Mouse (Mus musculus): ENCODE results near the gene Cadm1.

The Cadm1 gene

DNA sequence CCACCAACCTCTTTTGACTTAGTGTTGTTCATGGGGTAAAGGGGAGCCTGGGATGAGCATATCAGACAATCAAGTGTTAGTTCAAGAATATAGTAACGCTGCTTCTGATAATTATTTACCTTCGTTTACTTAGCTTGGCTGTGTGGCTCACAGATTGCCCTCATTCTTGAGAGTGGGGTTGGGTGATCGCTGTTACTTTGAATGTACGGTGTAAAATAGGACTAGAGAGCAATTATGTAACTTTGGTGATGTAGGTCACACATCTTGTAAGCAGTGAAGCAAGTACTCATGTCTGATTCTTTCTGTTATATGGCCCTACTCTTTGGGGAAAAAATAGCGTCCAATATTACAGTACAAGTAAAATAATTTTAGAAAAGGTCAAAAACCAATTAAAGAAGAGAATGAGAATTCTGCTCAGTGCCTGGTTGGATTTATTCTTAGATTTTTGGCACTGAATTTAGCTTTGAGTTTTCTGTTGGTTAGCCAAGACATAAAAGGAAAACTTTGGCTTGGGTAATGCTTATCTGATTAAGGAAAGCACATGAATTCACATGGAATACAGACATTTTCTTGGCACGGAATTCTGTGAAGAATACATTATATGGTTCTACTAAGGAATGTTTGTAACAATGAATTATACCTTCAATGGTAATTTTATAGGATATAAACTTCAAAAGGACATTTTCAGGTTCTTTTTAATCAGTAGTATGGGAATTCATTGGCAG lies 129.6 kb downstream of the Cadm1 start:
- no peak for TF ChIP-seq GATA4 (IDR thresholded peaks at IDR 0.05; ENCODE audit: insufficient replicate concordance, low read length)

GRCm38 (mm10) chr9:47661611-47662010 lies 131.6 kb downstream of the Cadm1 start:
- TF ChIP-seq GATA4 (IDR thresholded peaks at IDR 0.05; ENCODE audit: insufficient replicate concordance, low read length): no peak

- no peak for TF ChIP-seq GATA4 (IDR thresholded peaks at IDR 0.05; ENCODE audit: insufficient replicate concordance, low read length)
Measured at GRCm38 (mm10) chr9:47669206-47669605, 139.2 kb downstream of the Cadm1 start.

DNA sequence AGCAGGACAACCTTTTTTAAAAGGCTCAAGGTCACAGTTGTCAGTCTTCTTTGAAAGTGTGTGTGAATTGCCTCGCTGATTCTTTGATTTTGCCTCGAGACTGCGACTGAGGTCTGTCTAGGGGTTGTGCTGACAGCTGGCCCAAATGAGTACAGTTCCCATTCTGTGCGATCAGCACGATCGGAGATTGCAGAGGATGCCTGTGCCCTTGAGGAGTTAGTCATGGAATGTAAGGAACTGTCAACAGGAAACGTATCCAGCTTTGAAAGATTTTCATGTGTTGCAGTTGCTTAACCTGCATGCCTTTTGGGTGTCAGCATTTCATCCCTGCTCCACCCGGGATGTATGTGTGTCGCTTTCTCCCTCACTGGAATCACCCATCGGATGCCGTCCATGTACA lies 141.6 kb downstream of the Cadm1 start:
- no peak for TF ChIP-seq GATA4 (IDR thresholded peaks at IDR 0.05; ENCODE audit: insufficient replicate concordance, low read length)

DNA sequence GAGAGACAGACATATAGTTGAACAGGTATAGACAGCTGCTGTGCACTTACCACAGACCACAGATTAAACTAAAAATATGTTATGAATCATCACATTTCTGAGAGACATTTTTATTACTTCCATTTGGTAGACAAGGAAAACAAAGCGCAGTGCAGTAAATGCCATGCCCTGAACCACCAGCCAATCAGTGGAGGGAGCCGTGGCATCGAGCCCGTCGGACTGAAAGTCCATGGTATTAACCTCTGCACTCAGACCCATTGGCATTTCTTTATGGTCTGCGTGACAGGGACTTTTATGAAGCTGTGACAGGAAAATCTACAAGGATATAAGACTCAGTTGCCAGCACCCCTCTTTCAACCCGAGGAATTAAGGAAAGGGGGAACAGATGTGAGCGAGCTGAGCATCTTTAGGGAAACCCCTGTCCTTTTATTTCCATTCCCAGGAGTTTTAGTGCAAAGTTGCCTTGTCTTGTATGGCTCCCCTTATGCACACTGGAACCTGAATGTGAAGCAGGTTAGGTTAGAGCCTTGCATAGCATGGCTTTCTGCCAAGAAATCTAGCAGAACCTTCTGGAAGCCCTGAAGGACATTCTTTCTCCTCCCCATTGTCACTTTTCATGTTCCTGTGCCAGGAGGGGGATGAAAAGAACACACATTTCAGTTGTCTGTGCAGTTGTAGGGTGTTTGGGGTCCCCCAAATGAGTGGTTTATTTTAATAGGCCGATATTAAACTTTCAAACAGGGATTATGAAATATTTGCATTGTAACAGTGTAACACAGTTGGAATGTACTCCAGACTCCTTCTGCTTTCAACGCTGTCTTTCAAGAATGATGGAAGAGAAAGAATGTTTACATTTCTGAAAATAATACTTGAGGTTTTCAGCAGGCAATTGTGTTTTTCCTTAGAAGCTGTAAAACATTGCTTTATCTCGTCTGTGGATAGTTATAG lies 145.1 kb downstream of the Cadm1 start:
- no peak for TF ChIP-seq GATA4 (IDR thresholded peaks at IDR 0.05; ENCODE audit: insufficient replicate concordance, low read length)

- TF ChIP-seq GATA4 (IDR thresholded peaks at IDR 0.05; ENCODE audit: insufficient replicate concordance, low read length): no peak
Measured at GRCm38 (mm10) chr9:47686881-47687280, 156.9 kb downstream of the Cadm1 start.

- TF ChIP-seq GATA4 (IDR thresholded peaks at IDR 0.05; ENCODE audit: insufficient replicate concordance, low read length): no peak
Measured at GRCm38 (mm10) chr9:47687604-47688003, 157.6 kb downstream of the Cadm1 start.

DNA sequence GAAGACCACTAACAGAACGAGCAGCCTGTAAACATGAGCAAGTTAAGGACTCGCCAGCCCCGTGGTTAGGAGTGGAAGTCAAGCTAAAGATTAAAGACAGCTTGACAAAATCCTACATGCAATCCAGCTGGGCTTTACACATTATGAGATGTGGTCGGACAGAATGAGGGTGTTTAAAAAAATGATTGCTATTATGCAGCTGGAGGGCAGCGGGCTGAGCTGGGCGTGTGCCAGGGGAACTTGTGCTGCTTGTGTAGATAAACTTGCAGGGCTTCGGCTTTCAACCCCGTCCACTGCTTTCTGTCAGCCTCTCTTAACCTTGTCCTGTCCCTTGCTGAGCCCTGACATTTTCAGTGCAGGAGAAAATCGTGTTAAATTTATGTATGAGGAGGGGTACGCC lies 158.3 kb downstream of the Cadm1 start:
- TF ChIP-seq GATA4 (IDR thresholded peaks at IDR 0.05; ENCODE audit: insufficient replicate concordance, low read length): no peak

GRCm38 (mm10) chr9:47692911-47693310 lies 162.9 kb downstream of the Cadm1 start:
- no peak for TF ChIP-seq GATA4 (IDR thresholded peaks at IDR 0.05; ENCODE audit: insufficient replicate concordance, low read length)

DNA sequence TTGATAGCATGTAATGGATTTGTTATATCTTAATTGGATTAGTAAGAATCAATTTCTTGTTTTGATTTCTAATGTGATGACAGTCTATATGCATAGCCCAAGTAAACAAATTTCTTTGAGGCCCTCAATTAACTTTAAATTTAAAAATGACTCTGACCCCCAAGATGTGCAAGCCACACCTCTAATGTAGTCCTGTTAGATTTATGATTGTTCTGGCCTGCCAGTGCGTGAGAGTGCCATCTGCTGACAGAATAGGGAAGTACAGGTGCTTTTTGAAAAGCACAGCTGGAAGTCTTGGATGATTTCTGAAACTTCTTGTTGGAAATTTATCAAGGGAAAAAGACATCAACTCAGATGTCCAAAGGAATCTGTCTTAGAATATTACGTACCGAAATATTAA lies 169.1 kb downstream of the Cadm1 start:
- TF ChIP-seq GATA4 (IDR thresholded peaks at IDR 0.05; ENCODE audit: insufficient replicate concordance, low read length): no peak

- no peak for TF ChIP-seq GATA4 (IDR thresholded peaks at IDR 0.05; ENCODE audit: insufficient replicate concordance, low read length)
Measured at GRCm38 (mm10) chr9:47700021-47700420, 170.0 kb downstream of the Cadm1 start.

DNA sequence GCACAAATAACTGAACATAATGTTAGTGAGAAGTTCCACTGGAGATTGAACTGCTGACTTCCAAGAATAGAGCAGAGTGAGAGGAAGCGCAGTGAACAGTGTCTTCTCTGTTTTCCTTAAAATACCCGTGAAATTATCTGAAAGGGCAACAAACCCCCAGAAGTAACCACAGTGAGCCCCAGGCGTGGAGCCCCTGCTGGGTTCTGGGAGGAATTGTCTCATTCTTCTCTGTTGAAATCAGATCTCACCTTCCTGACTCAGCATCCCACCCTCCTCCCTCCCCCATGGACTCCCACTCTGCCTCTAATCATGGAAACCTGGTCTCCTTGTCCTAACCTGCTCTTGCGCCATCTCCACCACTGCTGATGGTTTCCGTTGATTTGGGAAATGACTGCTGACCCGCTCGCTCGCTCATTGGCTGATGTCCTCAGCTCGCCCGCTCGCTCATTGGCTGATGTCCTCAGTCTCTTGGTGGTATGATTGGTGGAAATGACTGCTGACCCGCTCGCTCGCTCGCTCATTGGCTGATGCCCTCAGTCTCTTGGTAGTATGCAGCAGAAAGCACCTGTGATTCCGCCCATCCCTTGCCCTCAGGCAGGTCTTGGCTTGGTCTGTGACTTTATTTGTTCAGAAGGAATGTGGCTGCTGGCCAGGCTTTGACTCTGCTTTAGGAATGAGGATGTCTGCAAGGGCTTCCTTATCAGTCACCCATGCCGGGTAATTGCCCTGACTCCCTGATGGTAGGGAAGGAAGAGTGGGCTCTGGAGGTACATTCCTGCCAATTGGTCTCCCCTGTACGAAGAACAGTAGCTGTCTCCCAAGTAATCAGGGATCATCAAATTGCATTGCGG lies 173.3 kb downstream of the Cadm1 start:
- TF ChIP-seq GATA4 (IDR thresholded peaks at IDR 0.05; ENCODE audit: insufficient replicate concordance, low read length): no peak; the same call in 1 of the 2 replicates

DNA sequence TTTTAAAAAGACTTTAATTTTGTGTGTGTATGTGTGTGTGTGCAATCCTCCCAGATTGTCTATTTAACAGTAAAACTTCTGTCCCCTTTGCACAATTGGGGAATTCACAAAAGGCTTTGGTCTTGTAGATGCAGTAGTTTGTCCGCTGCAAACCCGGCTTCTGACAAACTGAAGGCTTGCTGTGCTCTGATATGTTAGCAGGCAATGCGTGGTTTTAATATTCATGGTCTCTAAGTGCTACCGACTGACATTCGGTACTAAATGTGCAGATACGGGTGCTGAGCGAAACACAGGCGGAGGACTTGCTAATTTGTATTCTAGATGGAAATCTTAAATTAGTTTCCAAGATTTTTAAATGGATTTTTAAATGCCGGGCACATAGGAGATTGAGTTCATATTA lies 176.4 kb downstream of the Cadm1 start:
- no peak for TF ChIP-seq GATA4 (IDR thresholded peaks at IDR 0.05; ENCODE audit: insufficient replicate concordance, low read length)

- TF ChIP-seq GATA4 (IDR thresholded peaks at IDR 0.05; ENCODE audit: insufficient replicate concordance, low read length): no peak
Measured at GRCm38 (mm10) chr9:47707326-47707725, 177.4 kb downstream of the Cadm1 start.

DNA sequence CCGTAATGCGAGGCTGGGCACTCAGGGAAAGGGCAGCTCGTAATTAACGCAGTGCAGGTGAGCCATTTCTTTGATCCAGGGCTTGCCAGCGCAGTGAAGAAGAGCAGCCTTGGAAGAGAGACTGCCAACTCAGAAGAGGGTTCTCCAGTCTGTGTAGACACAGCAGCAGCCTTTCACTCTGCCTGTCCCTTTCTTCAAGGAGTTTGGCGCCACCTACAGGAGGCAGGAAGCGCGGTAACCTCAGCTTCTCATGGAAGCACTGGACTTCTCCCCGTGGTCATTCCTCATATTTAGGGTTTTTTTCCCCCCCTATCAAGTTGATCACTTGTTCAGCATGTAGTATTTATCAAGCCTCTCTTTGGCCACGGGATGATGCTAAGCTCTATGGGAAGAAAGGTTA lies 178.3 kb downstream of the Cadm1 start:
- no peak for TF ChIP-seq GATA4 (IDR thresholded peaks at IDR 0.05; ENCODE audit: insufficient replicate concordance, low read length)

Measured in liver, adult (tissue).